Mouse (Mus musculus): ENCODE measurements around the gene Traip.

- TF ChIP-seq CTCF (IDR thresholded peaks at IDR 0.05; ENCODE audit: low read depth) (no peak), EP300 (optimal IDR thresholded peaks at IDR 0.05) (no peak)
Measured at GRCm38 (mm10) chr9:107947241-107948194, 2.4 kb upstream of the Traip start.

Data from stomach, postnatal 0 days (tissue).